Mouse (Mus musculus) urinary bladder, postnatal 36 days (tissue): ENCODE measurements around the gene Map4k4.

Experiments used
- DNase-seq, 2 experiments: peaks; one replicate each; pipeline ENCODE4 v3.0.0; 2022; ENCODE audit warnings: low spot score in 2 of 2, mixed read lengths in 1 of 2

Gene Map4k4

GRCm38 (mm10) chr1:39962840-39963239 is 62.1 kb downstream of the Map4k4 start:
- DNase-seq: no peak

DNA sequence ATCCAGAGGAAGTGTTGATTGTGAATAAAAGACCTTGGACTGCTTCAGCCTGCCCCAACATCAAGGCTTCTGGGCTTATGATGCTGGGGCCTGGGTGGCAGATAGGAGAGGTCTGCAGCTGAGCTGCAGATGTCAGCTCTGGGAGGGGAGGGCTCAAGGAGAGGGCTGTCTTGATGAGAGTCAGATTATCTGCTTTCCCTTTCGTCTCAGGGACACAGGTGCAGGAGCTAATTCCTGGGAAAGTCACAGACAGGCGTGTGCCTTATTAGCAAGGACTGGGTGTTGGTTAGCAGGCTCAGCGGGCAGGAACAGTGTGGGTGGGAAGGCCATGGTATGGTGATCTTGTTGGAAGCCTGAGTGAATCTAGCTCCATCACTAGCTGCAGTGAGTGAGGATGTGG is 63.1 kb downstream of the Map4k4 start:
- DNase-seq: no peak

- no peak for DNase-seq
Measured at GRCm38 (mm10) chr1:39964427-39964826, 63.7 kb downstream of the Map4k4 start.

DNA sequence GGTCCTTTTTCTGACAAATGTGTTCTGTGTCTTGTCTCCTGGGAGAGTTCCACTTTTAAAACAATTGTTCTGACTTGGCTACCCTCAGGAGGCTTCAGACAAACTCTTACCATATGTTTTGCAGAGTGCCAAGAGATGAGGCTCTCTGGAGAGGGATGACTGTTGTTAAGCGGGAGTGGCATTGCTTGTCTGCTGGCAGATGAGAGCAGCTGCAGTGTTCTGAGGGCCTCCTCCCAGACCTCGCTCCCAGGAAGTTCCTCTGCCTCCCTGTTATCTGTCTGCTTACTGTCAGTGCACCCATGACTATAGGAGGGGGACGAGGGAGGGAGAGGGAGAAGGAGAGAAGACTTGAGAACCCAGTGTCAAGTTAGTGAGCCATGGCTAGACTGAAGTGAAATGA is 64.7 kb downstream of the Map4k4 start:
- no peak for DNase-seq

DNA sequence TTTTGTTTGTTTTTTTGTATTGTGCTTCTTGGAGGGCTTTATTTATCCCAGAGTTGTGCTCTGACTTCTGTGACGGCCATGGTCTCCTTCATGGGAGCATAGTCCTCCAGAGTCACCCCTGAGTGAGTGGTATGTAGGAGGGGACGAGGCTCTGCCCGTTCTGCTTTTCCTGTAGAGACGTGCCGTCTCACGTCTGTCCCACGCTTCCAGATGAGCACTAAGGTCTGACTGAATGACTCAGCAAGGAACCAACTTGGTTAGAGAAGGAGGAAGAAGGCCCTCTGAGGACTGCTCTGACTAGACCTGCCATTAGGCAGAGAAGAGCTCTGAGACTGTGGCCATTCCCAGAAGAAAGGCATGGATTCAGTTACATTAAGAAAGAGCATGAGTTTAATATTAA is 68.3 kb downstream of the Map4k4 start:
- no peak for DNase-seq

DNA sequence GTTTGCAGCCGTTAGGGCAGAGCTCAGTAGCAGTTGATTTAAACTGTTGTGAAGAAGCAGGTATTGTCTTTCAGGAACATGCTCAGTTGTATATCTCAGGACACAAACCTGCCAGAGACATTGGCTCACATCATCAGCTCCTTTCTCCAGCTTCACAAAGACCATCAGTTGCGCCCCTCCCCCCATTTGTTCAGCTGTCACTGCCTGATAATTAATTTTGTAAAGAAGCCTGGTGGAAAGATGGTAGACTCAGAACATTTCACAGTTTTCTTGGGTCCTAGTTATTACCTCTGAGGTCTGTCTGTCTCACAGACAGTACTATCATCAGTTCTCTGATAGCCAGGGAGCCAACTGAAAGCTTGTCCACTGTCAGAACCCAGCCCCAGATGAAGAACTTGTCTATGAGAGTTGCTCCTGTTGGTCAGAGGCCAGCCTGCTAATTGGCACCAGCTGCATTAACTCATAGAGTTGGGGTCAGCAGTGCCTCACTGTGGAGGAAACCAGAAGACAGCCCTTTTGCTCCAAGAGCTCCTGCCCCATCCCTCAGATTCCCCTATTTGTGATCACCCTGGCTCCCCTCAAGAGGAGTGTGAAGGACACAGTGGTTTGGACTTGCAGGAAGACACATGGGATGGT is 69.2 kb downstream of the Map4k4 start:
- DNase-seq: no peak

- DNase-seq: no peak
Measured at GRCm38 (mm10) chr1:39972411-39972810, 71.7 kb downstream of the Map4k4 start.

- DNase-seq: no peak
Measured at GRCm38 (mm10) chr1:39973911-39974310, 73.2 kb downstream of the Map4k4 start.

DNA sequence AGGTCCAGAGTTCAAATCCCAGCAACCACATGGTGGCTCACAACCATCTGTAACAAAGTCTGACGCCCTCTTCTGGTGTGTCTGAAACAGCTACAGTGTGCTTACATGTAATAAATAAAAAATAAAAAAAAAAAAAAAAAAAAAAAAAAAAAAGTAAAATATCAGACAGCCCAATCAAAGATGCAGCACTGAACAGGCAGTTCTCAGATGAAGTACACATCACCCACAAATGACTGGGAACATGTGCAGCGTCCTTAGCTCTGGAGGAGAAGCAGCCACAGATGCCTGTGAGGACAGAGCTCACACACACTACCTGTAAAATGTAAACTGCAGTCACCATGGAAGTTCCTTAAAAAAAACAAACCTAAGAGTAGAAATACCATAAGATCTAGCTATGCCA is 74.3 kb downstream of the Map4k4 start:
- no peak for DNase-seq

GRCm38 (mm10) chr1:39976107-39976506 is 75.4 kb downstream of the Map4k4 start:
- no peak for DNase-seq

DNA sequence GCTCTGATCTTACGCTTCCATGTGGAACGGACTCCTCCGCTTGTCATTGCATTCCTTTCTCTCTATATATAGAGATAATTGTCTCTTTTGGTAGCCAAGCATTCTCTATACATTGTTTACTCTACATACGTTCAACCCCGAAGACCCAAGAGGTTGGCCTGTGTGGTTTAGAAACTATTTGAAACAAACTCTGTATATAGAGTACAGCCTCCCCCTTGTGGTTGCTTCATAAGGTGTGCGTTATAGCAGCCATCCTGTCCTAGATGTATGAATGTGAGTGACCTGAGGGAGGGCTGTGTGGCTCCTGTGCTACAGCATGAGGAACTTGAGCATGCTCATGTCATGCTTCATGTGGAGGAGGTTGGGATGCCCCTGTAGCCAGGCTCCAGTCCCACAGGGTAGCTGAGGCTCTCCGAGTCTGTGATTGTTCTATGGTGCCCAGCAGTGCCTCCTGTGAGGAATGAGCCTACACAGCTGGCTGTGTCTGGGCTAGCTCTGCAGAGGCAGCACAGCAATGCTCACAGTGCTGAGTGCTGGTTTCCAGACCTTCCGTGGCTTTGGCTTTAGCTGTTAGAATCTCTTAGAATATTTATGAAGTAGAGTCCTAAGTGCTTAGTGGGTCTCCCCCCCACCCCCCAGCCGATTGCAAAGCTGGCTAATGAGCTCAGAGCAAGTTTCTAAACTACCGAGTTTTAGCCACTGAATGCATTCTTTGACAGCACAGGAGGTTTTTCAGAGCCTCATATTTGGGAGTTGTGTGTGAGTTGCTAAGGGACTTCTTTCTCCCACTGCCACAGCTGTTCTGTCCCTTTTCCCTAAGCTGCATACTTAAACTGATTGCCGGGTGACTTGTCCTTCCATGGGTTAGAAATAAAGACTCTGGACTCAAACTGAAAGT is 76.4 kb downstream of the Map4k4 start:
- DNase-seq: no peak

DNA sequence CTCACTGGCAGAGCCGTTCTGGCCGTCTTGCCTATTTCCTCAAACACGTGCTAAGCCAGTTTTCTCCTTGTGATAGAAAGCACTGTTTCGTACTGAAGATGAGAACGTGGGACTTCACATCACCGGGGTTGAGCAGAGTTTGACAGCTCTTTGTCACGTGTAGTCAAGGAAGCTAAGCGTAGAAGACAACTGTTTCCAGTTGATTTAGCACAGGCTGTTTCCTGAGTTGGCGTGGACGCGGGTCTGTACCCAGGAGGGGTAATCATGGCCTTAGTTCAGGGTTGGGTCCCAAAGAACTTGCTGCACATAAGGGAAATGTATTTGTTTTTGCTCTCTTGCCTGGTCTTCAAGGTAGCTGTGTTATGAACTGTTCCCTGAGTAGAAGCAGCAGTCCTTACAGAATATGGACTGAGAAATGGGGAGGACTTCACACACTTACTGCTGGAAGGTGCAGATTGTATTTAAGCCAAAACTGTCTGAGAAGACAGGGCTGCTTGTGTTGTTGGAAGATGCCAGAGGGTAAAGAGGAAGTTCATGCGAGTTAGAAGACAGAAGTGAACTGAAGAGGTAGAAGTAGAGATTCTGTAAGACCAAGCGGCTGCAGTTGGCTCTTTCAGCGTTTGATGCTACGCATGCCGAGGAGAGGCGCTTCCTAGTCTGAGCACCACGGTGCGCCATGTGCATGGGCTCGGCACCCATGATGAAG is 78.2 kb downstream of the Map4k4 start:
- DNase-seq: no peak

GRCm38 (mm10) chr1:39980314-39981290 is 79.9 kb downstream of the Map4k4 start:
- no peak for DNase-seq

GRCm38 (mm10) chr1:39981970-39982369 is 81.3 kb downstream of the Map4k4 start:
- DNase-seq: no peak

DNA sequence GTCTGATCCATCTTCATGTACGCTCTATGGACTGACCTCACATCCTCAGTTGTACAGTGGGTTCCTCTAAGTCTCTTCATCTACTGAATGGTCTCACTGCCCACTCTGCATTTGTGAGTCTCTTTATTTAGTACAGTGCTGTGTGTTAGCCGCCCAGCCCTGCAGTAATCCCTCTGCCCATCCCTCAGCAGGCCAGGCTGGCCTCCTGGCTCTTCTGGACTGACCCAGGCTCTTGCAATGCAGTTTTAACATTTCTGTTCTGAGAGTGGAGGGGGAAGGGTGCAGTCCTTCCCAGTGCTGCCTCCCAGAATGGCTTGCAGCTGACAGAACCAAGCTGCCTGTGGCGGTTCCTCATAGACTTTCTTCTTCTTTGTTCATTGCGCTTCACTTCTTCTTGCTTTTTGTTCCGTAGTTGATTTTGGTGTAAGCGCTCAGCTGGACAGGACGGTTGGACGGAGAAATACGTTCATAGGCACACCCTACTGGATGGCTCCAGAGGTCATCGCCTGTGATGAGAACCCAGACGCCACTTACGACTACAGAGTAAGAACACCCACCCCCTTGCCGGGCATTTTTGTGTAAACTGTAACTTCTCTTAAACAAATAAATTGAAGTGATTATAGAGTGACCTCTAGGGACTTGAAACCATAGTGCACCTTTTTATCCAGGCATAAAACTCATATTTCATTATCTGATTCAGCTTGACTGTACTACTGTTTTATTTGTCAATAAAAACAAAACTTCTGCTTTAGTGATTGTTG is 82.2 kb downstream of the Map4k4 start:
- no peak for DNase-seq

- no peak for DNase-seq
Measured at GRCm38 (mm10) chr1:39984331-39984730, 83.6 kb downstream of the Map4k4 start.

DNA sequence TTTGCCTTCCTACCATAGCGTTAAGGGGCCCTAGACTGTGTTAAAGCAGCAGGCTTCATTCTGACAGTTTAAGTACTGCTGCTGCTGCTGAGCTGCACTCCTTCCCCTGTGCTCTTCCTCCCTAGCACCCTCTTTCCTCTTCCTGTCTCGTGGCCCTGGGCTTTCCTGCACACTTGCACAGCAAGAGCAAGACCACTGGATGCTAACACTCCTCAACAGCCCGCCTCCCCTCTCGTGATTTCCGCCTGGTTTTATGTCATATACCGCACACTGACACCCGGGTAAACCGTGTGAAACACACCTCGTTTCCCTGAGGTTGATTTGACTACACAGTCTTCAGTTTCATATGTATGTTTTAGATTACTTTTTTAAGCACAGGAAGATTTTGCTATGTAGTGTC is 86.1 kb downstream of the Map4k4 start:
- DNase-seq: no peak

DNA sequence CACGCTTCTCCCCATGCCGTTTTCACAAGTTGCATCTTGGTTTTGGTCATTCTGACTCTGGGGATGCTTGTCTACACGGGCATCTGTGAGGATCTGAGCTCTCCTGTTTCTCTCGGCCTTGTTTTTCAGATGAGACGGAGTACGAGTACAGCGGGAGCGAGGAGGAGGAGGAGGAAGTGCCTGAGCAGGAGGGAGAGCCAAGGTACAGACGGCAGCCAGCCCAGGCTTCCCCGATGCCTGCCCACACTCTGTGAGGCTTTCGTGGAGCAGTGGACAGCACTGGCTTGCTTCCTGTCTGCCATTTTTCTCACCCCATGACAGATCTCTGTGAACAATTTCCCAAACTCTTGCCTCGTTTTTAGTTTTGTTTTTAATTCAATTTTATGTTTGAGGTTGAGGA is 88.1 kb downstream of the Map4k4 start:
- peak in 1 of 2 experiments; percentile 27 for DNase-seq

DNA sequence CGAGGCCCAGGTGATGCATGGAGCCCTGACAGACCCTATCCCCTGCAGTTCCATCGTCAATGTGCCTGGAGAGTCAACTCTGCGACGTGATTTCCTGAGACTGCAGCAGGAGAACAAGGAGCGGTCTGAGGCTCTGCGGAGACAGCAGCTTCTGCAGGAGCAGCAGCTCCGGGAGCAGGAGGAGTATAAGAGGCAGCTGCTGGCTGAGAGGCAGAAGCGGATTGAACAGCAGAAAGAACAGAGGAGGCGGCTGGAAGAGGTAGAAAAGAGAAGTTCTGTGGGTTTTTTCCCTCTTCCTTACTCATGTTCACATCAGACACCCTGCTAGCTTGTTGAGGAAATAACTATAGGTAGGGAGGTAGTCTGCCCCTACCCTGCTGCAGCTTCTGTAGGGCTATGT is 89.3 kb downstream of the Map4k4 start:
- no peak for DNase-seq

- DNase-seq: no peak
Measured at GRCm38 (mm10) chr1:39993921-39994320, 93.2 kb downstream of the Map4k4 start.

- no peak for DNase-seq
Measured at GRCm38 (mm10) chr1:39995593-39995992, 94.9 kb downstream of the Map4k4 start.
